Mouse (Mus musculus) midbrain, embryonic 11.5 days (tissue): ENCODE measurements at regions not wholly inside any gene's neighbourhood (a gene's known extent, or its start where the extent isn't known, plus 50 kb on each side); places are given as distances from the start of the nearest gene placed in this dataset.

ENCODE experiments used
- ATAC-seq: fragments of 200-750 bp; cut with Nextera tagmentation; 2 replicates; pipeline ENCODE4 v1.8.0; 2017; ENCODE audit warnings: moderate TSS enrichment, moderate library complexity; ENCODE audit not compliant: low FRiP score
- DNase-seq: peaks from one replicate; pipeline ENCODE4 v3.0.0; 2015; ENCODE audit warnings: low spot score; ENCODE audit errors: missing footprints
- H3K27ac ChIP-seq: fragments of 300-500 bp; sonication (generic); 2 replicates; pipeline ENCODE4 v1.5.1; 2014; ENCODE audit warnings: low read depth, low read length
- H3K27me3 ChIP-seq: fragments of 300-500 bp; sonication (generic); 2 replicates; pipeline ENCODE4 v1.6.1; 2014; ENCODE audit warnings: mild to moderate bottlenecking, low read length, moderate library complexity, mixed read lengths; ENCODE audit not compliant: control insufficient read depth, insufficient read depth
- H3K36me3 ChIP-seq: fragments of 300-500 bp; sonication (generic); 2 replicates; pipeline ENCODE4 v1.6.1; 2014; ENCODE audit warnings: mild to moderate bottlenecking, low read length, moderate library complexity, mixed read lengths; ENCODE audit not compliant: control insufficient read depth, insufficient read depth
- H3K4me1 ChIP-seq: fragments of 300-500 bp; sonication (generic); 2 replicates; pipeline ENCODE4 v1.6.1; 2014; ENCODE audit warnings: low read length; ENCODE audit not compliant: control insufficient read depth, insufficient read depth
- H3K4me2 ChIP-seq: fragments of 300-500 bp; sonication (generic); 2 replicates; pipeline ENCODE4 v1.6.1; 2014; ENCODE audit warnings: mild to moderate bottlenecking, moderate library complexity
- H3K4me3 ChIP-seq: fragments of 300-500 bp; sonication (generic); 2 replicates; pipeline ENCODE4 v1.5.1; 2014; ENCODE audit warnings: low read depth, low read length
- H3K9ac ChIP-seq: fragments of 300-500 bp; sonication (generic); 2 replicates; pipeline ENCODE4 v1.6.1; 2014; ENCODE audit warnings: low read length
- H3K9me3 ChIP-seq: fragments of 300-500 bp; sonication (generic); 2 replicates; pipeline ENCODE4 v1.6.1; 2016; ENCODE audit warnings: low read length; ENCODE audit not compliant: control insufficient read depth
- WGBS: fragments of 180-500 bp; shearing (Covaris S2); extraction: QIAGEN DNeasy Blood & Tissue Kit; methylation state at CpG from one replicate; pipeline ENCODE4 v1.1.7; 2014; 5-methylcytosine and 5-hydroxymethylcytosine counted together

DNA sequence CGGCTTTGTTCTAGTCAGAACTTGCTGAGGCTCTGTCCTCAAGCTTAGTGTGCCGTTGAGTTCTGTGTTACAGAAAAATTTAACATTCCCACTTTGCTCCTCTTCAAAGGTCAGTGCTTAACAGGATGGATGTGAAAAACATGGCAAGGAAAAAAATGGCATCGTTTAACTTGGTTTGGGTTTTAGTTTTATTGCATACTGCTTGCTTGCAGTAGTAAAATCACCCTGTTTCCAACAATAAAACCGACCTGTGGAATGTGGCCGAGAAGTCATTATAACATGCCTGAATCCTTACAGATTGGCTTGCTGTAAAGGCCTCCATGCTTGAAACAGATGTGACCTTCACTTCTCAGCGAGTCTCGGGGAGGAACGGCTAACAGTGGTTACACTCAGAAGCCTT is 212.1 kb upstream of the Acvr2a start:
- no peak for ATAC-seq
- 67% methylated on average over 8 of the region's 8 CpGs for WGBS

DNA sequence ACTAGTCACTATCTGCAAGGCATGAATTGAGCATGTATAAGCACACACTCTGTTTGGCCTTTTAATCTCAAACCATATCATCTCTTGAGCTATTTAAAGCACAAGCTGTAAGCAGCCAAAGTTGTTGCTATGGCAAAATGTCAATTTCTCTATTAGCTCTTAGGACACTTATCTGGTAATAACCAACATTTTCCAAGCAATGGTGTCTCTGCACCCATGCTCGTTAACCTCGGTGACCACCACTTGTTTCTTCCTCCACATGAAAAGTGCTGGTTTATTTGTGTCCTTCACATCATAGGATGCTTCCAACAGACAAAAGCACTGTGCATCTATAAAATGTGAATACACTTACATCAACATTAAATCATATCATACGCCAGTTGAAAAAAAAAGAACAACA is 204.4 kb upstream of the Acvr2a start:
- Histone ChIP-seq H3K9ac (no peak overlapping the region), H3K36me3 (no peaks in the 10 kb centered on the region), H3K4me3 (no peak overlapping the region), H3K27me3 (no peaks in the 10 kb centered on the region), H3K4me2 (no peak overlapping the region), H3K9me3 (no peaks in the 10 kb centered on the region), H3K27ac (no peak overlapping the region), H3K4me1 (no peaks in the 10 kb centered on the region)
- no peak for ATAC-seq
- WGBS = 95% methylated on average over 3 of the region's 3 CpGs
- DNase-seq = peak; percentile 69

More for the DNA sequence above, 212.1 kb upstream of the Acvr2a start:
- Histone ChIP-seq H3K9me3 (no peaks in the 10 kb centered on the region), H3K4me1 (peaks cover 2% of the 10 kb centered on the region; the same call in 1 of the 2 replicates), H3K4me2 (no peak overlapping the region), H3K27ac (no peak overlapping the region), H3K27me3 (no peaks in the 10 kb centered on the region), H3K4me3 (no peak overlapping the region), H3K9ac (no peak overlapping the region), H3K36me3 (no peaks in the 10 kb centered on the region)
- DNase-seq = no peak

DNA sequence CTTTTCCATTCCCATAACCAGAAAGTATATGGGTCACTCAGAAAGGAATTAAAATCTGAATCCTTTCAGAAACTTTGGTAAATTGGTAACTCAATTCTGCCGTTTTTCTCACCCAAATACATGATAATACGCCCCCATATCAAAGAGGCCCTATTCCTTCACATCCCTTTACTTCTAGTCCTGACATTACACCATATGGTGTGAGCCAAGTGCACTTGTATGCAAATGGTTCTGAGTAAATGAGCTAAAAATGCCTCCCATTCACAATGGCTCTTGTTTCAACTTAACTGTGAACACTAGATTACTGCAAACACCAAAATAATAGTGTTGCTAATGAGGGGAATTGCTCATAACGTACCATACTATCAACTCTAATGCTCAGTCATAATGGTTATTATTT is 201.7 kb upstream of the Acvr2a start:
- DNase-seq (peak; percentile 45), ATAC-seq (no peak)
- Histone ChIP-seq H3K36me3 (no peaks in the 10 kb centered on the region), H3K4me3 (no peak overlapping the region), H3K9me3 (no peaks in the 10 kb centered on the region), H3K27ac (no peak overlapping the region), H3K4me2 (no peak overlapping the region), H3K9ac (no peak overlapping the region), H3K27me3 (no peaks in the 10 kb centered on the region), H3K4me1 (no peaks in the 10 kb centered on the region)
- 78% methylated on average over 3 of the region's 3 CpGs for WGBS

DNA sequence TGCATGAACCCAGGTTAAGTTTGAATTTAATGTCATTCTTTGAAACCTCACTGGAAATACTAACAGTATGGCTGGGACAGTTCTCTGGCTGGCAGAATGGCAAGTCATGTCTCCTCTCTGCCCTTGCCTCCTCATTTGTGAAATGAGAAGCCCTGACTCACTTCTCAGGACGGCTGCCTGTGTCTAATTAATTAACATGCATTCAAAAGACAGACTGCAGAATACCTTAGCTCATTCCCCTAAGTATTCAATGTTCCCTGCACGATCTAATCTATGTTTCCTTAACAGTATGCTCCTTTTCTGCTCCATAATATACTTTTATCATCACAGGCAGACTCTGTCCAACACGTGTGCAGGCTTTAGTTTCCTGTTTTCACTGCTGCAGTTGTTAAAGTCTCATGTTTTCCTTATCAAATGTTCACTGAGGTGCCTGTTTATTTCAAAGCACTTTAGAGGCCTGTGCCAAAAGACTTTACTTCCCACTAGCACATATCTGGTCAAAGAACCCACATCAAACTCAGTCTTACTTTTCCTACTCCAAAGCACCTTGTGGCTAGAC is 196.7 kb upstream of the Acvr2a start:
- no peak overlapping the region for H3K9ac ChIP-seq
- DNase-seq (no peak), ATAC-seq (no peak)
- no peaks in the 10 kb centered on the region for H3K36me3 ChIP-seq
- no peak overlapping the region for H3K4me2 ChIP-seq
- no peak overlapping the region for H3K4me3 ChIP-seq
- H3K27ac ChIP-seq = no peak overlapping the region
- no peaks in the 10 kb centered on the region for H3K4me1 ChIP-seq
- H3K27me3 ChIP-seq = no peaks in the 10 kb centered on the region
- no peaks in the 10 kb centered on the region for H3K9me3 ChIP-seq
- 57% methylated on average over 3 of the region's 3 CpGs for WGBS

DNA sequence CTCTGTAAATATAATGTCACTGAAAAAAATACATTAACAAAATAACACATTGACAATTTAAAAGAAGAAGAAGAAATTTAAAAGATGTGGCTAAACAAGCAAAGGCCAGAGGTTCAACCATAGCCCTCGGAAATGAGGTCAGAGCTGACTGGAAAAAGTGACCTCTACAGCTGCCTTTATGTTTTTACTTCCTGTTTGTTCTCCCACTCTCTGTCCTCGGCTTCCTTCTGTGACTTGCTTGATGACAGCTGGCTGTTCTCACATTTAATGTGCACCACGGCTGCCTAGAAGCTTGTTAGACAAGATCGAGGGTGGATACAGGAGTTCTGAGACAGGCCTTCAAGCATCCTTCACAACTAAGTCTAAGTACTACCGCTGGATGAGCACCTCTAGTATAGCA is 194.9 kb upstream of the Acvr2a start:
- no peaks in the 10 kb centered on the region for H3K27me3 ChIP-seq
- H3K9me3 ChIP-seq = no peaks in the 10 kb centered on the region
- no peak overlapping the region for H3K9ac ChIP-seq
- ATAC-seq (no peak), DNase-seq (no peak)
- no peaks in the 10 kb centered on the region for H3K36me3 ChIP-seq
- no peak overlapping the region for H3K4me3 ChIP-seq
- 81% methylated on average over 5 of the region's 5 CpGs for WGBS
- no peak overlapping the region for H3K4me2 ChIP-seq
- no peak overlapping the region for H3K27ac ChIP-seq
- no peaks in the 10 kb centered on the region for H3K4me1 ChIP-seq

DNA sequence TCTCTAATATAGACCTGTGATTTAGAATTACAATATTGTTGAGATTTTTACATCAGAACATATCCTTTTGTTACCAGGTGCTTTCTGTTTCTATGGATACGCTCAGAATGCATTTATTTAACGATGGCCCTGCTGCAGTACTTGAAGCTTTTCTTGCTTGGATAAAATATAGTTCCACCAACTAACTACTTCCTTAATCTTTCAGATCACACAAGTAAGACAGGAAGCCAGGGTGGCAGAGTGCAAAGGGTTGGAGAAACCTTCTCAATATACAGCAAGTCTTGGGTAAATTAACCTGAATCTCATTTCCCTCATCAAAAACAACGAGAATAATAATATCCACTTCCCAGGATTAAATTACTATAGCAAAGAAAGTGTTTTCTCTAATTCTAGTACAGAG is 193.1 kb upstream of the Acvr2a start:
- Histone ChIP-seq H3K4me2 (no peak overlapping the region), H3K9me3 (no peaks in the 10 kb centered on the region), H3K9ac (no peak overlapping the region), H3K4me3 (no peak overlapping the region), H3K36me3 (no peaks in the 10 kb centered on the region), H3K27ac (no peak overlapping the region), H3K27me3 (no peaks in the 10 kb centered on the region), H3K4me1 (no peaks in the 10 kb centered on the region)
- WGBS = 77% methylated on average over 3 of the region's 3 CpGs
- DNase-seq (no peak), ATAC-seq (no peak)

DNA sequence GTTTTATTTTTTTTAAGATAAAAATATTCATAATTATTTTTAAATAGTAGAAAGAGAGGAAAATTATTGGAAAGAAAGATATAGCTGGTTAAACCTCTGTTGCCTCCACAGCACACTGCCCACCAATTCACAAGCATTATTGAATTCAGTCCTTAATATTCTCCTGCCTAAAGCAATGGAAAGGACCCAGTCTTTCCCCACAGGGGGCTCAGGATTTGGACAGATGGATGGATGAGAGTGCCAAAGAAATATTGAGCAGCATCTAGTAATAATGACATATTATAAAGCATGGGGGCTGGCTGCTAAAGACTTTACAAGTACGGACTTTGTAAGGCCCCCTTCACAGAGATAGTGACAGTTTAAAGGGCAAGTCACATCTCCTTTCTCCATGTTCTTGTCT is 191.6 kb upstream of the Acvr2a start:
- DNase-seq (no peak), ATAC-seq (no peak)
- Histone ChIP-seq H3K27me3 (no peaks in the 10 kb centered on the region), H3K4me2 (no peak overlapping the region), H3K27ac (no peak overlapping the region), H3K4me3 (no peak overlapping the region), H3K9ac (no peak overlapping the region), H3K4me1 (no peaks in the 10 kb centered on the region), H3K36me3 (no peaks in the 10 kb centered on the region), H3K9me3 (no peaks in the 10 kb centered on the region)
- 81% methylated on average over 1 of the region's 1 CpGs for WGBS

DNA sequence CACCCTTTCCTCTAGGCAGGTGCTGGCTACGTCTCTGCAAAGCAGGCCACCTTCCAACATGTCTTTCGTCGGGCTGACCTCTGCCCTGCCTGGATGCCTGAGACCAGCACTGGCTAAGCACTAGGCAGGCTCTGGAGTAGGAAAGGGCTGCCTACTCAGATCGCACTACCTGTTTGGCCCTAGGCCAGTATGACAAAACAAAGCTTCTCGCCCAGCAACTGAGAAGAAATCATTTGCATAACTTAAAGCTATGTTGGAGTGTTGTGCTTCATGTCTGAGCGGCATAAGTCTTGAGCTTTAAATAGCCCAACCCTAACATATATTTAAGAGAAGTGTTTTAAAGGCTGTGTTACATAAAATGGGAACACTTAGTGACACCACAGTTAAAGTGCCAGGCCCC is 189.9 kb upstream of the Acvr2a start:
- H3K27me3 ChIP-seq = no peaks in the 10 kb centered on the region
- 77% methylated on average over 6 of the region's 6 CpGs for WGBS
- no peak for ATAC-seq
- no peak overlapping the region for H3K27ac ChIP-seq
- no peaks in the 10 kb centered on the region for H3K9me3 ChIP-seq
- H3K9ac ChIP-seq = no peak overlapping the region
- no peak overlapping the region for H3K4me3 ChIP-seq
- H3K4me1 ChIP-seq = no peaks in the 10 kb centered on the region; the same call in 1 of the 2 replicates
- no peaks in the 10 kb centered on the region for H3K36me3 ChIP-seq
- no peak for DNase-seq
- no peak overlapping the region for H3K4me2 ChIP-seq

DNA sequence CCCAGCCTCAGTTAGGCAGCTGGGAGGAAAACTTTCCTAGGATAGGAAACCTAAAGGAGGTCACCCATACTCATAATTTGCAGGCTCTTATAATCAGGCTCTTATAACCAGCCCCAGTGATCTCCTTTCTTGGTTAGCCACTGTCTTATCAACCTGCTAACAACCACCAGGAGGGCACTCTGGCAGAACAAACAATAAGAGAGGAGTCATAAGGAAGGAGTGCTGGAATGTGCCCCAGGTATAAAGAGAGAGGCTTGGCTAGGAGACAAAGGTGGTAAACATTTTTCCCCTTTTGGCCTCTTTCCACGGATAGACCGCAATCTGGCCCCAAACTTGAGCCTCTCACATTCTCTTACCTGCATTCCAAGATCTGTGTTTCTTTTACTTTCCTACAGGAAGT is 189.4 kb upstream of the Acvr2a start:
- H3K9me3 ChIP-seq = no peaks in the 10 kb centered on the region
- 75% methylated on average over 2 of the region's 2 CpGs for WGBS
- H3K4me2 ChIP-seq = no peak overlapping the region
- no peaks in the 10 kb centered on the region for H3K27me3 ChIP-seq
- H3K36me3 ChIP-seq = no peaks in the 10 kb centered on the region
- peaks cover 3% of the 10 kb centered on the region for H3K4me1 ChIP-seq
- DNase-seq (no peak), ATAC-seq (no peak)
- H3K9ac ChIP-seq = no peak overlapping the region
- H3K4me3 ChIP-seq = no peak overlapping the region
- no peak overlapping the region for H3K27ac ChIP-seq

DNA sequence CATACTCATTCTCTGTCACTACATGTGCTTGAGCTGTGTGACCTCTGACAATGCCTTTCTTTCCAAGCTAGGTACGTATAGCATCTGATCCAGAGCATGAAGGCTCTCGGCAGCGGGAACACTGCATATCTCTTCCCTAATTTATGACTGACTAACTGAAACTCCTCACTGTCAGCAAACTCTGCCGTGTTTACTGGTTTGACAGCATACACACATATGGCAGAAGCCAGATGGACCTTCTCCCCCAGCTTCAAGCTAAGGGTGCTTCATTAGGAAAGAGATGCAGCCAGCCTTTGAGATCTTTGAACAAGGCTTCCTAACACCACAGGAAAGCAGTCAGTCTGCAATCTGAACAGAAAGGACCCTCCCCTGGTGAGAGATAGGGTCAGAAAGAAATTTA is 186.9 kb upstream of the Acvr2a start:
- Histone ChIP-seq H3K36me3 (no peaks in the 10 kb centered on the region), H3K27me3 (no peaks in the 10 kb centered on the region), H3K4me2 (no peak overlapping the region), H3K27ac (no peak overlapping the region), H3K9ac (no peak overlapping the region), H3K9me3 (no peaks in the 10 kb centered on the region), H3K4me1 (peaks cover 9% of the 10 kb centered on the region), H3K4me3 (no peak overlapping the region)
- no peak for ATAC-seq
- no peak for DNase-seq
- 89% methylated on average over 4 of the region's 4 CpGs for WGBS
